Mouse (Mus musculus) testis, adult 2 months (tissue): ENCODE results near the gene Ppp1r12b.

Experiments used
- CTCF ChIP-seq: fragments of 200-500 bp; IDR thresholded peaks from 2 replicates; pipeline ENCODE4 v1.5.1; 2012; ENCODE audit warnings: low read depth, mild to moderate bottlenecking, inconsistent platforms, low read length, moderate library complexity; ENCODE audit not compliant: control insufficient read depth, insufficient read depth, insufficient replicate concordance
- POLR2A ChIP-seq: fragments of 200-500 bp; IDR thresholded peaks from 2 replicates; pipeline ENCODE4 v1.6.1; 2012; ENCODE audit warnings: low read depth, mild to moderate bottlenecking, inconsistent platforms, low read length, moderate library complexity; ENCODE audit not compliant: control insufficient read depth

DNA sequence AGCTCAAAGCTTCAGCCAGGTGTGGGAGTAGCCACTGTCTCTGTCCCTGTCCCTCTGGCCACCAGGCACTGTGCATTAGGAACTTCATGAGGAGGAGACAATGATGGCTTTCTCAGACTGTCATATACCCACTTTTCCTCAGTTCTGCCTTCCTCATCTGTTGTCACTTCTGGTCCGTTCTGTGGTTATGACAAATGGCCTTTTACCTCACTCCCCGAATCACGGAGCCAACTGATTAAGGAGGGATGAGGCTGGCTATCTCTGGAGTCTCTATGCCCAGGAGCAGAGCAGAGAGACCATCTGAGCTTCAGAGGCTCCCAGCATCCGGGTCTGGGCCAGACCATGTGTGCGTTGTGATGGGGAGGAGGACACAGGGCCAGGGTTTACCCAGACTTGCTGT is 244.1 kb downstream of the Ppp1r12b start:
- TF ChIP-seq CTCF = no peak
- no peak for TF ChIP-seq POLR2A
